Mouse (Mus musculus): ENCODE measurements around the gene Tnc. TPM values are rescaled to one million over a fixed set of nuclear protein-coding genes. Genes with fewer than 3 reads are reported as not detected.

Tnc gene
- total RNA-seq, 2 experiments from 2014 or later: 122 to 128 TPM

Other genes with a start within 250 kb of the Tnc start
- not detected for gene Tnfsf8, start 185.7 kb downstream of the Tnc start, total RNA-seq (2021)